Mouse (Mus musculus) midbrain, embryonic 14.5 days (tissue): ENCODE data around the gene 1700029H14Rik. TPM values are rescaled to one million over a fixed set of nuclear protein-coding genes. Genes with fewer than 3 reads are reported as not detected.
A peak's percentile ranks its signal among the peaks of the same experiment; 100 is the strongest.

Experiments used
- ATAC-seq: fragments of 200-750 bp; cut with Nextera tagmentation; 2 replicates; pipeline ENCODE4 v1.8.0; 2017; ENCODE audit warnings: moderate number of reproducible peaks, moderate library complexity; ENCODE audit not compliant: low FRiP score, low TSS enrichment
- DNase-seq: peaks from one replicate; pipeline ENCODE4 v3.0.0-alpha.2; 2015
- H3K27ac ChIP-seq: fragments of 300-500 bp; sonication (generic); replicated peaks from 2 replicates; pipeline ENCODE4 v1.5.1; 2014; ENCODE audit warnings: mild to moderate bottlenecking, low read depth, low read length, moderate library complexity
- H3K27me3 ChIP-seq: fragments of 300-500 bp; sonication (generic); 2 replicates; pipeline ENCODE4 v1.6.1; 2014; ENCODE audit warnings: low read length, control low read depth, mixed read lengths; ENCODE audit not compliant: control insufficient read depth, insufficient read depth
- H3K36me3 ChIP-seq: fragments of 300-500 bp; sonication (generic); 2 replicates; pipeline ENCODE4 v1.6.1; 2014; ENCODE audit warnings: low read length, control low read depth; ENCODE audit not compliant: control insufficient read depth, insufficient read depth
- H3K4me1 ChIP-seq: fragments of 300-500 bp; sonication (generic); 2 replicates; pipeline ENCODE4 v1.6.1; 2014; ENCODE audit warnings: mild to moderate bottlenecking, antibody characterized with exemption, low read length, control low read depth; ENCODE audit not compliant: control insufficient read depth, insufficient read depth
- H3K4me2 ChIP-seq: fragments of 300-500 bp; sonication (generic); 2 replicates; pipeline ENCODE4 v1.6.1; 2014; ENCODE audit warnings: mild to moderate bottlenecking, low read length, moderate library complexity
- H3K4me3 ChIP-seq: fragments of 300-500 bp; sonication (generic); replicated peaks from 2 replicates; pipeline ENCODE4 v1.5.1; 2014; ENCODE audit warnings: low read depth, low read length
- H3K9ac ChIP-seq: fragments of 300-500 bp; sonication (generic); replicated peaks from 2 replicates; pipeline ENCODE4 v1.6.1; 2014; ENCODE audit warnings: mild to moderate bottlenecking, low read length, moderate library complexity
- H3K9me3 ChIP-seq: fragments of 300-500 bp; sonication (generic); 2 replicates; pipeline ENCODE4 v1.6.1; 2016; ENCODE audit warnings: low read length, control low read depth, mixed read lengths; ENCODE audit not compliant: control insufficient read depth
- WGBS: fragments of 180-500 bp; shearing (Covaris S2); extraction: QIAGEN DNeasy Blood & Tissue Kit; methylation state at CpG from one replicate; pipeline ENCODE4 v1.1.7; 2014; 5-methylcytosine and 5-hydroxymethylcytosine counted together
- polyA plus RNA-seq: library from polyadenylated mRNA; unstranded; fragments of >200 nt; fragmentation: Nextera tagmentation; extraction: Ambion mirVana; gene quantifications from 2 replicates; pipeline ENCODE4 v1.2.1, GENCODE M21; 2014

Gene 1700029H14Rik
- polyA plus RNA-seq, 1 experiment from 2014 or later, result not detected

DNA sequence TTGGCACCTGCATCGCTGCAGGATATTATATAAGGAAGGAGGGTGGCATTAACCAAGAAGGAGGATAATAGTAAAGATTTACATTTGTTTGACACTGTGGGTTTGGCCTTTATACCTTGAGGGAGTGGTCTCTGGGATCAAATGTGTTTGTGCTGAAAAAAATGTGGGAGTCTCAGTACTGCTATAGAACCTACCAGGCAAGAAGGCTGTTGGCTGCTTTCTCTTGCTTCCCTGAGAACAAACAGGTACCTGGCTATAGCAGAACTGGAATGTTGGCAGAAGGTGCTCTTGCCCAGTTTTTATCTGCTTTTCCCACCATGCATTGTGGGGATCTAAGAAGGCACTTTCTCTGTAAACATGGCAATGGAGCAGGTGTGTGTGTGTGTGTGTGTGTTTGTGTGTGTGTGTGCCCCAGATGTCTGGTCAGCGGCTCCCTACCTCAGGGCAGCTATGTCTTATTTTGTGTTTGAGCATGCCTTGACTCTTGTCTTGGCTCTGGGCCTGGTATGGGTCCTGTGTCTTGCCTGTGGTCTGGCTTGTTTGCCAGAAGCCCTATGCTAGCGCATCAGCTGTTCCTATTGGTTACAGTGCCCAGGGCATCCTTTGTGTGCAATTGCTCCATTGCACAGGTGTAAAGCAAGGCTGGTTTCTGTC lies 54.9 kb downstream of the 1700029H14Rik start:
- Histone ChIP-seq H3K4me2 (no peak overlapping the region), H3K36me3 (no peaks in the 10 kb centered on the region), H3K9me3 (no peaks in the 10 kb centered on the region), H3K9ac (no peak overlapping the region), H3K4me1 (no peaks in the 10 kb centered on the region), H3K27me3 (no peaks in the 10 kb centered on the region), H3K27ac (no peak overlapping the region), H3K4me3 (no peak overlapping the region)
- 88% methylated on average over 3 of the region's 3 CpGs for WGBS
- DNase-seq (no peak), ATAC-seq (no peak)

GRCm38 (mm10) chr8:13506849-13507248 lies 55.4 kb downstream of the 1700029H14Rik start:
- WGBS, result 58% methylated on average over 4 of the region's 4 CpGs
- H3K9ac ChIP-seq, result no peak overlapping the region
- H3K9me3 ChIP-seq, result no peaks in the 10 kb centered on the region
- ATAC-seq (no peak), DNase-seq (peak; percentile 23)
- H3K27me3 ChIP-seq, result no peaks in the 10 kb centered on the region
- no peak overlapping the region for H3K27ac ChIP-seq
- no peaks in the 10 kb centered on the region for H3K4me1 ChIP-seq
- H3K36me3 ChIP-seq, result no peaks in the 10 kb centered on the region
- H3K4me2 ChIP-seq, result no peak overlapping the region
- no peak overlapping the region for H3K4me3 ChIP-seq

GRCm38 (mm10) chr8:13504894-13505674 lies 57.2 kb downstream of the 1700029H14Rik start:
- no peak overlapping the region for H3K4me2 ChIP-seq
- no peaks in the 10 kb centered on the region for H3K36me3 ChIP-seq
- H3K4me3 ChIP-seq, result no peak overlapping the region
- DNase-seq, result no peak
- H3K27me3 ChIP-seq, result no peaks in the 10 kb centered on the region
- ATAC-seq, result no peak
- no peaks in the 10 kb centered on the region for H3K9me3 ChIP-seq
- no peak overlapping the region for H3K9ac ChIP-seq
- no peak overlapping the region for H3K27ac ChIP-seq
- H3K4me1 ChIP-seq, result no peaks in the 10 kb centered on the region

DNA sequence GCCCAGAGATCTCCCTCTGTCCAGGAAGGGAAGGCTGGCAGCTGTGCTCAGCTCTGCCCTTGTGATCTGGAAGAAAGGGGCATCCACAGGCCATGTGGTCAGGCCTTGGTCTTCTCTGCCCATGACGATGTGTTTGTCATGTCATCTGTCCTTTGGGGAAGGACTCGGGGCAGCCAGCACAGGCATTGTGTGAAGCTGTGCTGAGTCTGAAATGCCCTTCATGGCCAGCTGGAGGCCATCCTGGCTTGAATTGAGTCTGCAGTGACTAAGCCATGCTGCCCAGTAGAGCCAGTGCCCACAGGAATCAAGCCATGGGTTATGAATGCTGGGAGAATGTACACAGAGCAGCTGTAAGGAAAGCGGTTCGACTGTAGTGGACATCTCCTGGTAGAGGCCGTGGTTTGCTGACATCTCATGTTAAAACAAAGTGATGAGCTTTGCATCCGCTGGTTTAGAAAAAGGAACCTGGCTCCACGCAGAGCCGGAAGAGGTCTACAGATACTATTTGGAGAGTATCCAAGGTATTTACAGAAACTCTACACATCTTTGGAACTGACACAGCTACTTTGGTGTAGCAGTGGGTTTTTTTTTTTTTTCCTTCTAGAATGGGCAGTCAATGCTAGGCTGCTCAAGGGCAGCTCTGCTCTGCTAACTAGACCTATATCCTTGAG lies 58.2 kb downstream of the 1700029H14Rik start:
- Histone ChIP-seq H3K9me3 (no peaks in the 10 kb centered on the region), H3K4me3 (no peak overlapping the region), H3K27me3 (no peaks in the 10 kb centered on the region), H3K4me2 (no peak overlapping the region), H3K4me1 (no peaks in the 10 kb centered on the region), H3K9ac (no peak overlapping the region), H3K27ac (no peak overlapping the region), H3K36me3 (no peaks in the 10 kb centered on the region)
- 88% methylated on average over 8 of the region's 8 CpGs for WGBS
- DNase-seq (no peak), ATAC-seq (no peak)

DNA sequence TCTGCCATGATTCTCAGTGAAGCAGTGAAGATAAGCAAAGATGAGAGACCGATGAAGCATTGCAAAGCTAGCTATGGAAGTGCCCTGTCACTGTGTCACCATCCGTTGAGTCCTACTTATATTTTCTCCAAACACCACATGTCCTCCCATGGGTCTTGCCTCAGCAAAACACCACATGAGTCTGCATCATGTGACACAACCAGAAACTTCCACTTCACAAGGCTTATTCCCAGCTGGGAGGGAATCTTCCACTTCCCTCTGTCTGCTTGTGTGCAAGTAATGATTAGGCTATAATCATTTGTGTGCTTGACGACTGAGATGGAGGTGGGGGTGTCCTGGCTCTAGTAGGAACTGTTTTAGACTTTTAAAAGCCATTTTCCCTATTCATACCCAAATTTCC lies 61.0 kb downstream of the 1700029H14Rik start:
- Histone ChIP-seq H3K27ac (no peak overlapping the region), H3K4me3 (no peak overlapping the region), H3K27me3 (no peaks in the 10 kb centered on the region), H3K9ac (no peak overlapping the region), H3K36me3 (no peaks in the 10 kb centered on the region), H3K9me3 (no peaks in the 10 kb centered on the region), H3K4me1 (no peaks in the 10 kb centered on the region), H3K4me2 (no peak overlapping the region)
- ATAC-seq (no peak), DNase-seq (no peak)
- 88% methylated on average over 3 of the region's 3 CpGs for WGBS

Other genes with a start within 250 kb of the 1700029H14Rik start
- 77.9 and 112 TPM in 2 replicates for gene Tfdp1, start 223.7 kb downstream of the 1700029H14Rik start, polyA plus RNA-seq
- not detected in 2 replicates for gene Atp4b, start 165.6 kb downstream of the 1700029H14Rik start, polyA plus RNA-seq
- not detected in 2 replicates for gene Grk1, start 157.4 kb downstream of the 1700029H14Rik start, polyA plus RNA-seq
- 0.29 TPM in 1 of 2 replicates, not detected in the other for gene Tmem255b, start 127.3 kb downstream of the 1700029H14Rik start, polyA plus RNA-seq
- gene Gas6, start 68.0 kb downstream of the 1700029H14Rik start, polyA plus RNA-seq, result 17.7 and 19.2 TPM in 2 replicates
- 18.4 and 26.0 TPM in 2 replicates for gene Rasa3, start 115.1 kb upstream of the 1700029H14Rik start, polyA plus RNA-seq
- gene Cfap97d2, start 143.4 kb upstream of the 1700029H14Rik start, polyA plus RNA-seq, result 1.6 and 2.2 TPM in 2 replicates
- 158 and 207 TPM in 2 replicates for gene Cdc16, start 195.2 kb upstream of the 1700029H14Rik start, polyA plus RNA-seq
- gene Upf3a, start 223.2 kb upstream of the 1700029H14Rik start, polyA plus RNA-seq, result 36.4 and 38.1 TPM in 2 replicates